Mouse (Mus musculus) limb, embryonic 10.5 days (tissue): ENCODE data around the gene Eya4. TPM values are rescaled to one million over a fixed set of nuclear protein-coding genes. Genes with fewer than 3 reads are reported as not detected.

ENCODE experiments used
- DNase-seq: peaks from one replicate; pipeline ENCODE4 v3.0.0-alpha.2; 2017; ENCODE audit warnings: low spot score
- H3K27ac ChIP-seq: fragments of 300-500 bp; sonication (generic); 2 replicates; pipeline ENCODE4 v1.5.1; 2016; ENCODE audit warnings: mild to moderate bottlenecking
- H3K27me3 ChIP-seq: fragments of 300-500 bp; sonication (generic); 2 replicates; pipeline ENCODE4 v1.6.1; 2016; ENCODE audit warnings: low read depth, mild to moderate bottlenecking; ENCODE audit not compliant: poor library complexity, severe bottlenecking
- H3K36me3 ChIP-seq: fragments of 300-500 bp; sonication (generic); 2 replicates; pipeline ENCODE4 v1.6.1; 2016; ENCODE audit warnings: mild to moderate bottlenecking, moderate library complexity
- H3K4me1 ChIP-seq: fragments of 300-500 bp; sonication (generic); 2 replicates; pipeline ENCODE4 v1.6.1; 2016
- H3K4me3 ChIP-seq: fragments of 300-500 bp; sonication (generic); 2 replicates; pipeline ENCODE4 v1.5.1; 2016; ENCODE audit warnings: mild to moderate bottlenecking, moderate library complexity
- H3K9me3 ChIP-seq: fragments of 300-500 bp; sonication (generic); replicated peaks from 2 replicates; pipeline ENCODE4 v1.6.1; 2016; ENCODE audit warnings: mild to moderate bottlenecking
- WGBS: fragments of 180-500 bp; shearing (Covaris S2); methylation state at CpG from one replicate; pipeline ENCODE4 v1.1.7; 2016; 5-methylcytosine and 5-hydroxymethylcytosine counted together
- polyA plus RNA-seq: library from polyadenylated mRNA; unstranded; fragments of >200 nt; fragmentation: Nextera tagmentation; extraction: Ambion mirVana; gene quantifications from 2 replicates; pipeline ENCODE4 v1.2.1, GENCODE M21; 2016

The Eya4 gene
- polyA plus RNA-seq, 1 experiment from 2014 or later, result 8.5 TPM

DNA sequence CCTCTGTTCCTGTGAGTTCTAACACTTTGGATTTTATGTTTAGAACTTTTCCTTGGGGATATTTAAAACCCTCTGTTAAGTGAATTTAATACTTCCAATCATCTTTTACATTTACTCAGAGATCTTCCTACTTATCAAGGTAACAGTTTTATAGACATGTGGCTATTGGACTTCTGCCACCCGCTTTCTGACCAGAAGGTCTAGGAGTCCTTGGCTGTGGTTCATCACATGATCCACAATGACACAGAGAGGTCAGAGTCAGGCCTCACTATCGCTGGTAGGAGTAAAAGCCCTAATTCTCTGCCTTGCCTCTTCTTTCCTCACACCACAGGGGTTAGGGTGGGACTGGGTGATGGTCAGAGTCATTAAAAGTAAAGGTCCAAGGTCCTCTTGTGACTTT, 277.2 kb downstream of the Eya4 start:
- Histone ChIP-seq H3K27me3 (no peaks in the 10 kb centered on the region), H3K27ac (no peak overlapping the region), H3K9me3 (no peaks in the 10 kb centered on the region), H3K4me3 (no peak overlapping the region), H3K4me1 (no peaks in the 10 kb centered on the region), H3K36me3 (no peaks in the 10 kb centered on the region)
- DNase-seq, result no peak
- WGBS, result 73% methylated on average over 2 of the region's 2 CpGs

DNA sequence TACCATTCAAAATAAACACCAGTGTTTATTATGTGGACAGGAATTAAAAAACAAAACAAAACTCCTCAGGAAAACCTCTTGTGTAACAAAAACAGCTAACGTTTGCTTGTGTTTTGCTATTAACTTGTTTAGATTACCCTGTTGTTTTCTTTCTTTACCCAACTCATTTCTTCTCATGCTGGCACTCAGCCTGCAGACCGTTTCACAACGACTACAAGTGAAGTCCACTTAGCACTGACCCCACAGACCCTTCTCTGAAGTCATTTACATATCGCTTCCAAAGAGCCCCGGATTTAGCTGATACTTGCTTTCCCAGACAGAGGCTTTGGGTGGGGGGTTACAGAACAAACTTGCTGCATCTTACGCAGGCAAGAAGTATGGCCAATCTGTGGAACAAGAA, 286.9 kb downstream of the Eya4 start:
- no peak overlapping the region for H3K27ac ChIP-seq
- H3K27me3 ChIP-seq, result no peaks in the 10 kb centered on the region
- DNase-seq, result no peak
- no peak overlapping the region for H3K4me3 ChIP-seq
- WGBS, result 57% methylated on average over 6 of the region's 6 CpGs
- H3K4me1 ChIP-seq, result no peaks in the 10 kb centered on the region
- H3K9me3 ChIP-seq, result no peaks in the 10 kb centered on the region
- no peaks in the 10 kb centered on the region for H3K36me3 ChIP-seq

DNA sequence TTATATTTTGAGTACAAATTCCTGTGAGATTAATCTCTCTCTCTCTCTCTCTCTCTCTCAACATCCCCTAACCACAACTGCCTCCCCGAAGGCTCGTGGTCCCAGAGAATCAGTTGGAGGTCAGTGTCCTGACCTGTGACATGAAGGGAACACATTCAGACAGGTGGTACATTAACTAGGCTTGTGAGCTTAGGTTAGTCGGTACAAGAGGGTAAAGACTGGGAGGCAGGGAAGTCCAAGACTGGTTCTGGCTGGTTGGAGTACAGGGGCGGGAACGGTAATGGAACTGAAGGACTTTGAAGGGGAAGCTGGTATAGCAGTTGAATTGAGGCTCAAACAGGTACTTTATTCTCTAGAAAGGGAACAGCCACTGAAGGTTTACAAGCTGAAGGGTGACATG, 287.9 kb downstream of the Eya4 start:
- WGBS, result 79% methylated on average over 5 of the region's 5 CpGs
- no peak overlapping the region for H3K27ac ChIP-seq
- H3K27me3 ChIP-seq, result no peaks in the 10 kb centered on the region
- H3K4me3 ChIP-seq, result no peak overlapping the region
- H3K4me1 ChIP-seq, result no peaks in the 10 kb centered on the region
- no peaks in the 10 kb centered on the region for H3K9me3 ChIP-seq
- no peaks in the 10 kb centered on the region for H3K36me3 ChIP-seq
- DNase-seq, result no peak

DNA sequence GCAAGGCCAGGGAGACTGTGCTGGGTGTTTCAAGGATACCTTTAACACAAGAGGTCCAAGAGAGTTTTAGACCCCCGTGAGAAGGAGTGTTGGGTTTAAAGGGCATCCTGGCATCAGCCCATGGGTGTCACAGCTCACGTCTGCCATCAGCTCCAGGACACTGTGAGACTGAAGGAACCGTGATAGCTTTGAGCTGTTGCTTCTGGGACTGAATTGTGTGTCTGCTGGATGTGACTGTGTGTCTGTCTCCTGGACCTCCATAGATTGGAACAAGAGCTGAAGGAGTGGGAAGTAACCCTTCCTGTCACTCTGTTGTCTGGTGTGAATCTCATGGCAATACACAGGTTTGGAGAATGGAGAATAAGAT, 289.9 kb downstream of the Eya4 start:
- DNase-seq, result no peak
- Histone ChIP-seq H3K4me3 (no peak overlapping the region), H3K9me3 (no peaks in the 10 kb centered on the region), H3K36me3 (no peaks in the 10 kb centered on the region), H3K27ac (no peak overlapping the region), H3K4me1 (no peaks in the 10 kb centered on the region), H3K27me3 (no peaks in the 10 kb centered on the region)
- 85% methylated on average over 3 of the region's 3 CpGs for WGBS

DNA sequence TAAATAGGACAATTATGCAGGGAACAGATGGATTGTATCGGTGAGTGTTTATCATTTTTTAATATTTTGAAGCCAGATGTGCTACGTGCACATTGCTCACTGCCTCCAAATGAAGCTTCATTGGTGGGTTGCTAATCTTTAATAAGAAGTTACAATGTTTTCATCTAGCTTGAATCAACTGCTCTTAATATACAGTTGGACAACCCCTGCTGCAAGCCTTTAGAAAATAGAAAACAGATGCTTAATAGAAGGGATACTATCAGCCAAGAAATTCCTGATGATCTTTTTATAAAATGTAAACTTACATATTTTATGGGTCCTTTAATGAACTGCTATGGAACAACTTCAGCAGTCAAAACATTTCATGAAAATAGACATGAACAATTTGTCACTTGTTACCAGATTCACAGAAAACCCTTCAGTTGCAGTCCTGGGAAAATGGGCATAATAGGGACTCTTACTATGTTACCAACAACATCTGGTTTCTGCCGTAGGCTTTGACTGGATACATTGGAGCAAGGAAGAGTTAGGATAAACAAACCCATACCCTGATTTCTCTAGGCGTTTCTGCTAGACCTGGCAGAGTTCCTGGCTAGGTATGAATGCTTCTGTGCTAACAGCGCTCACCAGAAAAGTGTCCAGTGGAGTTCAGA, 290.4 kb downstream of the Eya4 start:
- no peak for DNase-seq
- Histone ChIP-seq H3K27me3 (no peaks in the 10 kb centered on the region), H3K4me1 (no peaks in the 10 kb centered on the region), H3K27ac (no peak overlapping the region), H3K4me3 (no peak overlapping the region), H3K9me3 (no peaks in the 10 kb centered on the region), H3K36me3 (no peaks in the 10 kb centered on the region)
- 85% methylated on average over 5 of the region's 5 CpGs for WGBS

DNA sequence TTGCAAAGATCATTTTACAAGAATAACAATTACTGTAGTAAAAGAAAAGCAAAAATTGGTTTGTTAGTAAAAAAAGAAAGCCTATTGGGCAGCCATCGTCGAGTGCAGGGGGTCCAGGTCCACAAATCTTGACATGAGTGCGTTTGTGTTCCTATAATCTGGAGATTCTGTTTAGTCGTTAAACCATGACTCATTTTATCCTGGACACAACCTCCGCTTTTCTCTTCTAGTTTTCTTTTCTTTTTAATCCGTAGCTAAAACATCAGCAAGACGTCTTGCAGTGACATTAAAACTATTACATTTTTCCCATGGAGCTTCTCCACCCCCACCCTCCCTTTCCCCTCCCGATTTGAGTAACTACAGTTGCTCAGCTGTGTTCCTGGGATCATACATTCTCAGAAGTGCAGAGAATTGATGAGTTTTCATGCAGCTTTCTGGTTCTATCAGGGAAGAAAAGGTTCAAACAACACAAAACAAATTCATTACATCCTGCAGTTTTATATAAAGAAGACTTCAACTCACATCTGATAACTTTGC, 297.1 kb downstream of the Eya4 start:
- Histone ChIP-seq H3K4me3 (no peak overlapping the region), H3K4me1 (no peaks in the 10 kb centered on the region), H3K27ac (no peak overlapping the region), H3K36me3 (no peaks in the 10 kb centered on the region), H3K9me3 (no peaks in the 10 kb centered on the region), H3K27me3 (no peaks in the 10 kb centered on the region)
- DNase-seq, result no peak
- WGBS, result 86% methylated on average over 8 of the region's 8 CpGs
